Mouse (Mus musculus) testis, postnatal 10 days (tissue): ENCODE measurements around the gene Arhgef25.
"Not testable (repeated sequence)": the region's sequence is repeated elsewhere in the genome, so short reads cannot be mapped to it uniquely, and the experiment has no call there.

Source experiments
- DNase-seq: peaks from one replicate; pipeline ENCODE4 v3.0.0; 2021; ENCODE audit warnings: low spot score

Arhgef25 gene

DNA sequence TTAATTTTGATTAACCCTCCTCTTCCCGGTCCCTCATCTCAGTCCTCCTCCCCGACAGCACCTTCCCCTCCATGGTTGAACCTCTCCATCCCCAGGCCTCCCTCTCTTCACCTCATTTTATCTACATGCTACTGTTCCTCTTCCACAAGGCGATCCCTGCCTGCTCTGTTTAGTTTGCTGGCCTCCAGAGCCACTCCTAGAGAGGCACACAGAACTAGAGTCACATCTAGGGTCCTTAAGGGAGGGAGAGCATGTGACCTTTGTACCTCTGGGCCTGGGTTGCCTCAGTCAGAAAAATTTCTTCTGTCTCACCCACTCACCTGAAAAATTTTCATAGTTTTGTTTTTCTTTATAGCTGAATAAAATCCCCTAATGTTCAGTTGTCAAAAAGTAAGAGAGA, 52.0 kb downstream of the Arhgef25 start:
- DNase-seq = no peak

DNA sequence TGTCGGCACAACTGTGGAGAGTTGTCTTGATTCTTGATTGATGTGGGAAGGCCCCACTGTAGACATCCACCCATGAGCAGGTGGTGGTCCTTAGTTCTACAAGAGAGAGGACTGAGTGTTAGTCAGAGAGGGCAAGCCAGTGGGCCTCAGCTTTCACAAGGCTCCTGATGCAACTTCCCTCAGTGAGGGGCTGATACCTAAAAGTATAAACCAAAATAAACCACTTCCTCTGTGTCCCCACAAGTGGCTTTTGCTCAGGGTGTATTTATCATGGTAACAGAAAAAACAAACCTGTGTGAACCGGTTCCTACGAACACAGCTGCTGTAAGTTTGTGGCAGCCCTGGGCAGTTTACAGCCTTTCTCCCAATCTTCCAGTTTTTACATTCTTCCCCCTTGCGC, 53.4 kb downstream of the Arhgef25 start:
- no peak for DNase-seq

DNA sequence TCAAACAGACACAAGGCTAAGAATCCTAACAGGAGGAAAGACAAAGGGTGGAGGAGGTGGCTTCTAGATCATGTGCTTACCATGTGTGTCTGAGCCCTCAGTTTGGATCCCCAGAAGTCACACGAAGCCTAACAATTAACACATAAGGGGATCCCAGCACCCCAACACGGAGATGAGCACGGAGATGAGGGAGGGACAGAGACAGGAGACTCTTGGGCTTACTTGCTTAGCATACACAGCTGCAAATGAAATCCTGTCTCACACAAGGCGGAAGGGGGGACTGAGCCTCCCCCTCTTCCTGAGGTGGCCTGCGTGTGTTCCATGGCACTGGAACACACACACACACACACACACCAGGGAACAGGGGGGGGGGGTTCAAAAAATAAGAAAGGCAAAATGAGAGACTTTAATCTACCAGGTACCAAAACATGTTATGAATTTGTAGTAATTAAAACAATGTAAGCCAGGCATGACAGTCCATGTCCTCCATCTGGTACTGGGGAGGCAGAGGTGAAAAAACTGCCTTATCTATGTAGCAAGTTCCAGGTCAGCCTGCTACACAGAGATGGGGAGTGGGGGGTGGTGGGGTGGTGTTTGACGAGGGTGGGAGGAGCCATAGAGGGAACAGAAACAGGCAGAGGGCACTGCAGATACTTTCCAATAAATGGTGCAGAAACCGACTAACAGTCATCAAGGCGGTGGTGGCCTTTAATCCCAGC, 54.6 kb downstream of the Arhgef25 start:
- DNase-seq = no peak

DNA sequence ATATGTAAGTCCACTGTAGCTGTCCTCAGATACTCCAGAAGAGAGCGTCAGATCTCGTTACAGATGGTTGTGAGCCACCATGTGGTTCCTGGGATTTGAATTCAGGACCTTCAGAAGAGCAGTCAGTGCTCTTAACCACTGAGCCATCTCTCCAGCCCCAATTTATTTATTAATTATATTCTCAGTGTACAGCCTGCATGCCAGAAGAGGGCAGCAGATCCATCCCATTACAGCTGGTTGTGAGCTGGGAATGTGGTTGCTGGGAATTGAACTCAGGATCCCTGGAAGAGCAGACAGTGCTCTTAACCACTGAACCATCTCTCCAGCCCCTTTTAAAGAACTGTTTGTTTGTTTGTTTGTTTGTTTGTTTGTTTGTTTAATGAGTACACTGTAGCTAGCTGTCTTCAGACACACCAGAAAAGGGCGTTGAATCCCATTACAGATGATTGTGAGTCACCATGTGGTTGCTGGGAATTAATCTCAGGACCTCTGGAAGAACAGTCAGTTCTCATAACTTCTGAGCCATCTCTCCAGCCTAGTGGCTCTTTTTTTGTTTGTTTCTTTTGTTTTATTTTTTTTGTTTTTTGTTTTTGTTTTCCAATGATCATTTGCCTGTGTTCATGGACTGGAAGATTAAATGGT, 55.4 kb downstream of the Arhgef25 start:
- DNase-seq = not testable (repeated sequence)
